Mouse (Mus musculus) frontal cortex, postnatal 36 days (tissue): Measurements from ENCODE around the gene Nup88.
"Not testable (repeated sequence)": the region's sequence is repeated elsewhere in the genome, so short reads cannot be mapped to it uniquely, and the experiment has no call there.

Experiments
- DNase-seq, 2 experiments: peaks; one replicate each; pipeline ENCODE4 v3.0.0; 2022; ENCODE audit warnings: low spot score in 2 of 2

Gene Nup88

GRCm38 (mm10) chr11:70969271-70969794, 440 bp downstream of the Nup88 start:
- DNase-seq, result no peak

GRCm38 (mm10) chr11:70964222-70964907, 5.4 kb downstream of the Nup88 start:
- DNase-seq, result no peak

GRCm38 (mm10) chr11:70960786-70961554, 8.8 kb downstream of the Nup88 start:
- DNase-seq, result no peak

GRCm38 (mm10) chr11:70954711-70955110, 15.1 kb downstream of the Nup88 start:
- DNase-seq, result no peak

- DNase-seq, result no peak
Measured at GRCm38 (mm10) chr11:70944935-70945817, 24.6 kb downstream of the Nup88 start.

GRCm38 (mm10) chr11:70943651-70944050, 26.1 kb downstream of the Nup88 start:
- no peak for DNase-seq

GRCm38 (mm10) chr11:70942596-70942995, 27.2 kb downstream of the Nup88 start:
- no peak for DNase-seq

- no peak for DNase-seq
Measured at GRCm38 (mm10) chr11:70935316-70935715, 34.5 kb downstream of the Nup88 start.

GRCm38 (mm10) chr11:70931461-70931860, 38.3 kb downstream of the Nup88 start:
- no peak for DNase-seq

GRCm38 (mm10) chr11:70919524-70919923, 50.2 kb downstream of the Nup88 start:
- DNase-seq, result no peak

- peak; percentile 53 to 66 for DNase-seq
Measured at GRCm38 (mm10) chr11:70917896-70918295, 51.9 kb downstream of the Nup88 start.

- no peak for DNase-seq
Measured at GRCm38 (mm10) chr11:70911920-70912319, 57.9 kb downstream of the Nup88 start.

- no peak for DNase-seq
Measured at GRCm38 (mm10) chr11:70911323-70911722, 58.5 kb downstream of the Nup88 start.

GRCm38 (mm10) chr11:70906681-70907080, 63.1 kb downstream of the Nup88 start:
- peak; percentile 17 to 34 for DNase-seq

- DNase-seq, result not testable (repeated sequence)
Measured at GRCm38 (mm10) chr11:70898182-70898581, 71.6 kb downstream of the Nup88 start.

GRCm38 (mm10) chr11:70897680-70898079, 72.1 kb downstream of the Nup88 start:
- no peak for DNase-seq
